Mouse (Mus musculus) MEL (cell line): ENCODE results near the gene Pfn1. TPM values are rescaled to one million over a fixed set of nuclear protein-coding genes. Genes with fewer than 3 reads are reported as not detected.

Experiments
- DNase-seq: peaks from one replicate; pipeline ENCODE4 v3.0.0; 2011; ENCODE audit warnings: low read depth, low spot score
- H3K27ac ChIP-seq: 2 replicates; pipeline ENCODE4 v1.5.1; 2012; ENCODE audit warnings: low read depth, mild to moderate bottlenecking, control low read depth, low read length, moderate library complexity; ENCODE audit not compliant: control insufficient read depth
- H3K27me3 ChIP-seq, 2 experiments: fragments of 150-350 bp in 1 of 2; sonication (generic) in 1 of 2; 2 replicates each; pipeline ENCODE4 v1.6.1; 2012; ENCODE audit warnings: low read length in 2 of 2, mild to moderate bottlenecking in 2 of 2, improper control_type of control experiment in 1 of 2, moderate library complexity in 1 of 2; ENCODE audit not compliant: insufficient read depth in 2 of 2, control insufficient read depth in 1 of 2
- H3K36me3 ChIP-seq, 2 experiments: 2 replicates each; pipeline ENCODE4 v1.6.1; 2012 to 2014; ENCODE audit warnings: low read length in 2 of 2, improper control_type of control experiment in 1 of 2, inconsistent platforms in 1 of 2, mild to moderate bottlenecking in 1 of 2; ENCODE audit not compliant: insufficient read depth in 2 of 2, control insufficient read depth in 1 of 2
- H3K4me1 ChIP-seq, 2 experiments: fragments of 150-350 bp in 1 of 2; sonication (generic) in 1 of 2; 2 replicates each; pipeline ENCODE4 v1.6.1; 2012; ENCODE audit warnings: low read length in 2 of 2, improper control_type of control experiment in 1 of 2, mild to moderate bottlenecking in 1 of 2; ENCODE audit not compliant: insufficient read depth in 2 of 2, control insufficient read depth in 1 of 2
- H3K4me3 ChIP-seq, 2 experiments: fragments of 150-350 bp in 1 of 2; sonication (generic) in 1 of 2; 2 replicates each; pipeline ENCODE4 v1.5.1; 2012; ENCODE audit warnings: low read depth in 2 of 2, low read length in 2 of 2, mild to moderate bottlenecking in 2 of 2, moderate library complexity in 2 of 2, control low read depth in 1 of 2, improper control_type of control experiment in 1 of 2; ENCODE audit not compliant: control insufficient read depth in 1 of 2, insufficient read depth in 1 of 2
- H3K79me2 ChIP-seq: 2 replicates; pipeline ENCODE4 v1.6.1; 2012; ENCODE audit warnings: mild to moderate bottlenecking, low read length, moderate library complexity; ENCODE audit not compliant: control insufficient read depth, poor library complexity, insufficient read depth
- H3K9ac ChIP-seq: 2 replicates; pipeline ENCODE4 v1.6.1; 2012; ENCODE audit warnings: low read depth, mild to moderate bottlenecking, control low read depth, low read length, moderate library complexity; ENCODE audit not compliant: control insufficient read depth, poor library complexity, severe bottlenecking
- H3K9me3 ChIP-seq: fragments of 150-350 bp; sonication (generic); replicated peaks from 2 replicates; pipeline ENCODE4 v1.6.1; 2012; ENCODE audit warnings: mild to moderate bottlenecking, low read length, improper control_type of control experiment, moderate library complexity; ENCODE audit not compliant: insufficient read depth
- CHD1 ChIP-seq: IDR thresholded peaks from 2 replicates; pipeline ENCODE4 v1.6.1; 2012; ENCODE audit warnings: low read depth, mild to moderate bottlenecking, inconsistent platforms, low read length, improper control_type of control experiment
- CHD2 ChIP-seq: IDR thresholded peaks from 2 replicates; pipeline ENCODE4 v1.6.1; 2011; ENCODE audit warnings: low read length, improper control_type of control experiment
- EP300 ChIP-seq, 2 experiments: IDR thresholded peaks; 2 replicates each; pipeline ENCODE4 v1.6.1; 2011; ENCODE audit warnings: improper control_type of control experiment in 2 of 2, low read length in 2 of 2, low read depth in 1 of 2, mild to moderate bottlenecking in 1 of 2
- ETS1 ChIP-seq: IDR thresholded peaks from 2 replicates; pipeline ENCODE4 v1.6.1; 2012; ENCODE audit warnings: low read depth, mild to moderate bottlenecking, inconsistent platforms, low read length, improper control_type of control experiment, moderate library complexity
- GABPA ChIP-seq: IDR thresholded peaks from 2 replicates; pipeline ENCODE4 v1.6.1; 2012; ENCODE audit warnings: low read depth, mild to moderate bottlenecking, inconsistent platforms, low read length, improper control_type of control experiment, moderate library complexity
- GATA1 ChIP-seq: IDR thresholded peaks from 2 replicates; pipeline ENCODE4 v1.6.1; 2011; ENCODE audit warnings: low read depth, low read length, improper control_type of control experiment
- KAT2A ChIP-seq: conservative IDR thresholded peaks from 2 replicates; pipeline ENCODE4 v1.6.1; 2012; ENCODE audit warnings: low read depth, low read length, improper control_type of control experiment, inconsistent platforms
- MYC ChIP-seq: IDR thresholded peaks from 2 replicates; pipeline ENCODE4 v1.6.1; 2011; ENCODE audit warnings: low read depth, mild to moderate bottlenecking, low read length, improper control_type of control experiment, moderate library complexity
- NRF1 ChIP-seq: IDR thresholded peaks from 2 replicates; pipeline ENCODE4 v1.6.1; 2014; ENCODE audit warnings: low read depth, mild to moderate bottlenecking, inconsistent platforms, low read length, improper control_type of control experiment, moderate library complexity; ENCODE audit not compliant: poor library complexity, insufficient read depth, severe bottlenecking
- POLR2AphosphoS2 ChIP-seq: IDR thresholded peaks from 2 replicates; pipeline ENCODE4 v1.6.1; 2011; ENCODE audit warnings: low read length, improper control_type of control experiment
- SMC3 ChIP-seq: IDR thresholded peaks from 2 replicates; pipeline ENCODE4 v1.6.1; 2011; ENCODE audit warnings: low read depth, low read length, improper control_type of control experiment
- TAL1 ChIP-seq: IDR thresholded peaks from 2 replicates; pipeline ENCODE4 v1.6.1; 2012; ENCODE audit warnings: mild to moderate bottlenecking, inconsistent platforms, low read length, moderate library complexity, mixed read lengths
- TBP ChIP-seq: IDR thresholded peaks from 2 replicates; pipeline ENCODE4 v1.8.0; 2011; ENCODE audit warnings: low read depth, low read length, improper control_type of control experiment
- ZC3H11A ChIP-seq: IDR thresholded peaks from 2 replicates; pipeline ENCODE4 v1.6.1; 2012; ENCODE audit warnings: low read depth, mild to moderate bottlenecking, inconsistent platforms, low read length, improper control_type of control experiment
- ZKSCAN1 ChIP-seq: IDR thresholded peaks from 2 replicates; pipeline ENCODE4 v1.6.1; 2012; ENCODE audit warnings: low read depth, mild to moderate bottlenecking, inconsistent platforms, low read length, improper control_type of control experiment, moderate library complexity
- polyA plus RNA-seq, 2 experiments: library from polyadenylated mRNA; stranded (reverse) in 1 of 2; unstranded in 1 of 2; fragments of >175 nt in 1 of 2; fragments of >200 nt in 1 of 2; gene quantifications; 2 replicates each; pipeline versions ENCODE4 v1.2.1 to v1.2.4; 2012; ENCODE audit warnings: low replicate concordance in 2 of 2, low read depth in 1 of 2; ENCODE audit not compliant: insufficient read length in 2 of 2, insufficient read depth in 1 of 2, missing spikeins in 1 of 2
- total RNA-seq: library from RNA; depleted of rRNA; stranded (reverse); fragments of 300-350 nt; gene quantifications from 2 replicates; pipeline ENCODE4 v1.2.3, GENCODE M21; 2012

The Pfn1 gene
- total and polyA plus RNA-seq, 3 experiments: 1,332 to 5,980 (median 2,392) TPM

DNA sequence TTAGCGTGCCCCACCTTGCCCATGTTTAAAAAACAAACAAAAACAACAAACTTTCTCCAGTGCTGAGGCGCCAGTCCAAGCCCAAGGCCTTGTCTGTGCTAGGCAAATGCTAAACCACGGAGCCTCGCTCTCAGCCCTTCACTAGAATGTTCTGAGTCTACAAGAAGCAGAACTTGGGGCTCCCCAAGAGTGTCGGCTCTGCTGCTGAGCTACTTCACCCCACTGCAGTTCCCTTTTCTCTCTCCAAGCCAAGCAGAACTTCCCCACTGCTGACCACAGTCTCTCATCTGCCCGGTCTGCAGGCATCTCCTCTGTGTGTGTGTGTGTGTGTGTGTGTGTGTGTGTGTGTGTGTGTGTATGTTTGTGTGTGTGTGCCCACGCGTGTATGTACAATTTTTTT is 25.4 kb upstream of the Pfn1 start:
- Histone ChIP-seq H3K4me3 (no peak overlapping the region), H3K27ac (peak overlapping the region; percentile 49)
- peak; percentile 95 for DNase-seq

GRCm38 (mm10) chr11:70679361-70679760 is 24.9 kb upstream of the Pfn1 start:
- Histone ChIP-seq H3K27ac (no peak overlapping the region), H3K4me3 (no peak overlapping the region), H3K9me3 (no peaks in the 10 kb centered on the region), H3K79me2 (no peaks in the 10 kb centered on the region), H3K36me3 (peaks cover 0 to 5% of the 10 kb centered on the region in 2 experiments; a peak in 2 of 4 replicates), H3K4me1 (peaks cover 0 to 4% of the 10 kb centered on the region in 2 experiments; a peak in 3 of 4 replicates), H3K27me3 (no peaks in the 10 kb centered on the region), H3K9ac (no peak overlapping the region)
- no peak for DNase-seq
- TF ChIP-seq CHD1: no peak

More for the DNA sequence above, 25.4 kb upstream of the Pfn1 start:
- Histone ChIP-seq H3K9ac (peak overlapping the region; percentile 24; the same call in 1 of the 2 replicates), H3K36me3 (peaks cover 0 to 5% of the 10 kb centered on the region in 2 experiments; a peak in 2 of 4 replicates), H3K79me2 (no peaks in the 10 kb centered on the region), H3K27me3 (no peaks in the 10 kb centered on the region), H3K9me3 (no peaks in the 10 kb centered on the region), H3K4me1 (peaks cover 0 to 4% of the 10 kb centered on the region in 2 experiments; a peak in 3 of 4 replicates)
- TF ChIP-seq EP300 (IDR thresholded peaks at IDR 0.05; ENCODE audit: low read depth in 1 of 2, low read length in 2 of 2): peak in 1 of 2 experiments; percentile 67; a peak in 1 of 4 replicates
- peak; percentile 74 for TF ChIP-seq TBP
- TF ChIP-seq TAL1: 0 out of 2 replicates have a peak, but pooled peaks have one; percentile 7
- TF ChIP-seq ZKSCAN1: no peak
- TF ChIP-seq MYC: 0 out of 2 replicates have a peak, but pooled peaks have one; percentile 17
- no peak for TF ChIP-seq KAT2A
- no peak for TF ChIP-seq CHD2
- TF ChIP-seq NRF1: 0 out of 2 replicates have a peak, but pooled peaks have one; percentile 31

DNA sequence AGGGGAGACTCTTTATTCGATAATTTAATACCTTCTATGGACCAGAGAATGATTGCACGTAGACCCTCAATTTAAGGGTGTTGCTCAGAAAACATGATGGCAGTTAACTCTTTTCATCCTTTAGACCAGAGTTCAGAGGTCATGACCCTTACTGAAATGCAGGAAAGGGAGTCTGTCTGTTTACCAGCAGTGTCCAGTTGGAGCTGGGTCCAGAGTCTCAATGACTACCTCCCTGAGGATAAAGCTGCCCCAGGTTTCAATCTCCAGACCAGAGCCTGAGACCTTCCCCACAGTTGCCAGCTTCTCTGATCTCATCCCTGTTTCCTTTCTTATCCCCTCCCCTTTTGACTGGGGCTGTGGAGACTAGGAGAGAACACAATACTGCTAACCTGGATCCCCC is 24.1 kb upstream of the Pfn1 start:
- no peak for TF ChIP-seq GATA1
- TF ChIP-seq ETS1: no peak
- TF ChIP-seq POLR2AphosphoS2: no peak
- TF ChIP-seq ZC3H11A: no peak
- no peak for TF ChIP-seq SMC3
- no peak for TF ChIP-seq GABPA
- Histone ChIP-seq H3K4me3 (no peak overlapping the region), H3K79me2 (no peaks in the 10 kb centered on the region), H3K36me3 (peaks cover 0 to 5% of the 10 kb centered on the region in 2 experiments; a peak in 2 of 4 replicates), H3K9ac (no peak overlapping the region), H3K27ac (no peak overlapping the region), H3K9me3 (no peaks in the 10 kb centered on the region), H3K27me3 (no peaks in the 10 kb centered on the region), H3K4me1 (peaks cover 0 to 4% of the 10 kb centered on the region in 2 experiments; a peak in 3 of 4 replicates)
- no peak for DNase-seq
